Mouse (Mus musculus) megakaryocyte, embryonic 14.5 days (primary cell): ENCODE results near the gene Smad5. TPM values are rescaled to one million over a fixed set of nuclear protein-coding genes. Genes with fewer than 3 reads are reported as not detected.

Source experiments
- H3K27me3 ChIP-seq: replicated peaks from 2 replicates; pipeline ENCODE3; 2012; ENCODE audit warnings: inconsistent platforms
- H3K36me3 ChIP-seq: replicated peaks from 2 replicates; pipeline ENCODE3; 2012; ENCODE audit warnings: low read length, inconsistent platforms, mixed read lengths
- H3K4me1 ChIP-seq: 2 replicates; pipeline ENCODE4 v1.6.1; 2012; ENCODE audit warnings: inconsistent platforms
- H3K4me3 ChIP-seq: replicated peaks from 2 replicates; pipeline ENCODE3; 2012; ENCODE audit warnings: moderate library complexity, mild to moderate bottlenecking, inconsistent platforms
- H3K9me3 ChIP-seq: 2 replicates; pipeline ENCODE4 v1.6.1; 2012; ENCODE audit warnings: inconsistent platforms
- FLI1 ChIP-seq: IDR thresholded peaks from 2 replicates; pipeline ENCODE4 v1.6.1; 2012; ENCODE audit warnings: low read length, inconsistent platforms, mixed read lengths
- GATA1 ChIP-seq: IDR thresholded peaks from 3 replicates; pipeline ENCODE4 v1.6.1; 2012; ENCODE audit warnings: mixed read lengths, low read length, inconsistent platforms, borderline replicate concordance
- polyA plus RNA-seq: library from polyadenylated mRNA; stranded (reverse); fragments of >175 nt; gene quantifications from 2 replicates; pipeline ENCODE4 v1.2.3, GENCODE M21; 2012; ENCODE audit warnings: low replicate concordance; ENCODE audit not compliant: insufficient read depth

The Smad5 gene
- polyA plus RNA-seq, 1 experiment: 0.86 TPM

DNA sequence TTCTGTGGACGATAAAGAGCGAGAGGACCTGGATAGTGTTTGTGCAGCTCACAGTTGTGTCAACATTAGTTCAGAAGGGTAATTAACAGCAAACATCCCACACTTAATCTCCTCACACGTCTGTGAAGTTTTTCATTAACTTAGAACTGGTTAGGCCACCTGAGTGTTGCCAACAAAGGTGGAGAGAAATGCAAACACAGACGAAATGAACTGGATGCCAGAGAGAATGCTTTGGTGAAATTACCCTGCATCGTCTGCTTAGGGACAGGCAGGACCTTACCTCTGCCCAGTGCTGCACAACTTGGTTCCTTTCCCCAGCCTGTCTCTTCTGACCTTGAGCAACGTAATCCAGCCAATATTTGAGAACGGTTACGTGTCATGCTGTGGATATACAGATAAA lies 44.7 kb downstream of the Smad5 start:
- Histone ChIP-seq H3K9me3 (no peaks in the 10 kb centered on the region), H3K4me3 (no peak overlapping the region), H3K36me3 (peaks cover 6% of the 10 kb centered on the region), H3K4me1 (peaks cover 15% of the 10 kb centered on the region), H3K27me3 (peaks cover 45% of the 10 kb centered on the region)
- no peak for TF ChIP-seq FLI1
- TF ChIP-seq GATA1: no peak

DNA sequence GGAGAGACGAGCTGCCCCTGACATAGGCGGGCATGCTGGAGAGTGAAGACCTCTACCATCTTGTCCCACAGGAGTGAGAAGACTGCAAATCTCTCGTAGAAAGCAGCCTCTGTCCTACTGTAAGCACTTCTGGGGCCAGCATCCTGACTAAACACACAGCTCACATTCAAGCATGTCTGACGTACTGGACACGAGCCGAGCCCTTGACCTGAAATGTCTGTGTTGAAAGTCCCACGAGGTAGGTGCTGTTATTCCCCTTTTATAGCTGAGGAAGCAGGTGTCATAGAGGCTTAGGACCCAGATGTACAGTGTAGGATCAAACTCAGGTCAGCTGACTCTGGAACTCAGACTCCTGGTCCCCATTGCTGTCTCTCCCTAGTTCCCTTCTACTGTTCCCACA lies 46.6 kb downstream of the Smad5 start:
- peaks cover 63% of the 10 kb centered on the region for H3K27me3 ChIP-seq
- H3K4me1 ChIP-seq: peaks cover 14% of the 10 kb centered on the region; the same call in 1 of the 2 replicates
- H3K36me3 ChIP-seq: peaks cover under 1% of the 10 kb centered on the region
- no peaks in the 10 kb centered on the region for H3K9me3 ChIP-seq
- TF ChIP-seq GATA1: no peak
- no peak for TF ChIP-seq FLI1
- H3K4me3 ChIP-seq: no peak overlapping the region

DNA sequence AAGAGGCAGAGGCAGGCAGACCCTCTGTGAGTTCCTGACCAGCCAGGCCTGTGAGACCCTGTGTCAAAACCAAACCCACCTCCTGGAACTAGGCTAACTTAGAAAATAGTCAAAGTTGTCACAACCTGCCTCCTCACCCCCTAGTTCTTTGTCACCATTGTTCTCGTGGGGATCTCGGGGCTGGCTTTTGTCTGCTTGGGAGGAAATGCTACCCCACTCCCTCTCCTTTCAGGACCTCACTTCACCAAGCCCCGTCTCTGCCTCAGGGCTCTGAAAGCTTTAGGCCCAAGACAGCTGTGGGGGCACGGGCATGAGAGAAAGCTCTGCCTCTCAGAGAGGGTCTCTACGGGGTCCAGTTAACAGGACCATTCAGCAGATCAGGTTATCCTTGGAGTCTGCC lies 49.0 kb downstream of the Smad5 start:
- H3K36me3 ChIP-seq: no peaks in the 10 kb centered on the region
- H3K9me3 ChIP-seq: no peaks in the 10 kb centered on the region
- H3K4me3 ChIP-seq: no peak overlapping the region
- TF ChIP-seq GATA1 (no peak), FLI1 (no peak)
- H3K27me3 ChIP-seq: peaks cover 84% of the 10 kb centered on the region
- peaks cover 14% of the 10 kb centered on the region; the same call in 1 of the 2 replicates for H3K4me1 ChIP-seq

DNA sequence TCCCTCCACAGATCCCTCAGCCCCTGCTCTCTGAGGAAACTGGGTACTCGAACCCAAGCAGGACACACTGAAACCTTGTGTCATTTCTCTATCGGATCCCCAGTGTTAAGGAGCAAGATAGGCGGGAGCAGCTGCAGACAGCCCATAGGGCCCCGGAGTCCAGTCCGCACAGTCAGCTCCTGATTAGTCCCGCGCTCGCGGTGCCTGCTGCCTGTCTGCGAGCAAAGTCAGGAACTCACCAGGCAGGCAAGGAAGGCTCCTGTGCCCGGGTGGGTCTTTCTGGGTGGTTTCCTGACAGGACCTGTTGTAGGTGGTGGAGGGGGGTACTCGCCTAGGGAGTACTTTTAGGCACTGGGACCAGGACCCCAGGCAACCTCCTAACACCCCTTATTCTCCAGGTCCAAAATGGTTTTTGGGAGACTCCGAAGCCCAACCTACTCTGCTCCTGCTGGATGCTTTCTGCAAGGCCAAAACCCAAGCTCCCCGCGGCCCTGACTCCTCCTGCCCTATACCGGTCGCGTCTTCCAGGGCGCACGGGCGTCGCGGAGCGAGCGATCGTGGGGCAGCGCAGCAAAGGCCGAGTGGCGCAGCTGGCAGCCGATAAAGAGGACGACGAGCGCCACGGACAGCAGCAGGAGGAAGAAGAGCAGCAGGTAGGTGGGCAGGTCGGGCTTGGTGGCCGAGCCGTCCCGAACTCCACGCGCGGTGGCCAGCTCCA lies 49.8 kb downstream of the Smad5 start:
- peaks cover 87% of the 10 kb centered on the region for H3K27me3 ChIP-seq
- no peak for TF ChIP-seq FLI1
- TF ChIP-seq GATA1: no peak
- H3K36me3 ChIP-seq: no peaks in the 10 kb centered on the region
- peak overlapping the region; percentile 69 for H3K4me3 ChIP-seq
- peaks cover 14% of the 10 kb centered on the region; the same call in 1 of the 2 replicates for H3K4me1 ChIP-seq
- no peaks in the 10 kb centered on the region for H3K9me3 ChIP-seq

DNA sequence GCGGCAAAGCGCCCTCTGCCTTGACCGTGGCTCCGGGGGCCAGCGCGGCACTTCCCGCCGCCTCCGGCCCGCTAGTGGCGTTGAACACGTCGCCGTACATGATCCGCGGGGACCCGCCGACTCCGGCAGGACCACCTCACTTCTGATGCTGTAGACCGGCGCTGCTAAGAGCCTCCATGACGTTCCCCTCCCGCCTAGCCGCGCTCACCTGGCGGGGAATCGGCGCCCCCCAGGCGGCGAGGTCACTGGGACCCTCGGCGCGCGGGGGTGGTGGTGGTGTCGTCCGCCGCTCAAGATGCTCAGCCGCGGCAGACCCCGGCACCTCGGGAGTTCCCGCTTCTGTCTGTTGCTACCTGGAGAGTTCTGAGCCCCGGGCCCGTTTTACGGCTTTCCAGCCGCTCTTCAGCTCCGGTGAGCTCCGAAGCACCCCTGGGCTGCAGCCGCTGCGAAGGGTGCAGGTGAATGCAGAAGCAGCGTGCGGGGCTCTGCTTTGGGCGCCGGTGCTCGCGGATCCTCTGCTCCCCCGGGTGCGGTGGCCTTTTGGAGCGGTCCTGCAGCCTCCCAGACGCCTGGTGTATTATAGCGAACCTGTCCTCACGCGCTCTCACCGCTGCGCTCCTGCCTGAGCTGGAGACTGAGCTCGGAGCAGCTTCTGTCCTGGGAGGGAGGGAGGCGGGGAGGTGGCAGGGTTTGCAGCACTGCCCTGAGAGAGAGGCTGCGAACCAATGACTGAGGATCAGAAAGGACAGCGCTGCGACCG lies 50.6 kb downstream of the Smad5 start, which contains the start of gene Gm45623:
Gm45623 (minus strand) TSS at position 636 of the 760 bp plus-strand sequence.
- peaks cover 85% of the 10 kb centered on the region for H3K27me3 ChIP-seq
- peak within 1 kb of the TSS; percentile 69 for H3K4me3 ChIP-seq

DNA sequence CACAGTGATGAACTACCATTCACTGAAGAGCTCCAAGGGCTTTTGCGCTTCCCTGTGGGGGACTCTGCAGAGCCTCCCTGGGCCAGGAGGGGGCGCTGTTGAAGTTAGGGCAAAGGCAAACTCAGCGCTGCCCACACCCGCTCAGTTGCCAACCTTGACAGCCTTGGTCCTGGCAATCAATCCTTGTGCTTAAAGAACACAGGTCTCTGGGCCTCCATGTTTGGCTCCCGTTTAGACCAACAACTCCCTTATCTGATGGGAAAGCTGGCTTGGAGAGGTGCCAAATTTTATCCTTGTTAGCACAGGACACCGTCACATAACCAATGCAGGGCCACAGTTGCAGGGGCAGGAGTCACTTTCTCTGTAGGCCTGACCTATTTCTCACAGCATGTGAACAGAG lies 53.1 kb downstream of the Smad5 start:
- TF ChIP-seq FLI1 (no peak), GATA1 (no peak)
- Histone ChIP-seq H3K9me3 (no peaks in the 10 kb centered on the region), H3K4me1 (peaks cover 19% of the 10 kb centered on the region; the same call in 1 of the 2 replicates), H3K4me3 (no peak overlapping the region), H3K27me3 (peaks cover 75% of the 10 kb centered on the region), H3K36me3 (no peaks in the 10 kb centered on the region)

More for the DNA sequence above, 50.6 kb downstream of the Smad5 start, which contains the start of gene Gm45623:
- no peak for TF ChIP-seq FLI1
- no peak for TF ChIP-seq GATA1
- Histone ChIP-seq H3K9me3 (no peaks in the 10 kb centered on the region), H3K4me1 (peaks cover 15% of the 10 kb centered on the region; the same call in 1 of the 2 replicates), H3K36me3 (no peaks in the 10 kb centered on the region)

DNA sequence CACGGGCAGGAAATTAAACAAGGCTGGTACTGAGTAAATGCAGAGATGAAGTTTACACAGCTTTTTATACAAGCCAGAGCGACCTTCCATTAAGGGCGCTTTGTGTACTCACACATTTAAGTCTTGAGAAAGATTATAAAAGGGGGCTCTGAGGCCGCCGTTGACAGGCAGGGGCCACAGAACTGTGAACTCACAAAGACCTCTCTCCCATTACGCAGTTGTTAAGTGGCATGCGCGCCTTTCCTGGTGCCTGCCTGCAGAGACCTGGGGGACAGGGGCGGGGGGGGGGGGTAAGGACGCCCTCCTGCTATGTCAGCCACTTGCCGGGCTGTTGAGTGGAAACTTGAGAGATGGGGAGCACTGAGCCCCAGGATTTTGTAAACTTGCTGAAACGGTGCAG lies 54.4 kb downstream of the Smad5 start:
- H3K36me3 ChIP-seq: no peaks in the 10 kb centered on the region
- no peak overlapping the region for H3K4me3 ChIP-seq
- peaks cover 19% of the 10 kb centered on the region; the same call in 1 of the 2 replicates for H3K4me1 ChIP-seq
- TF ChIP-seq FLI1 (no peak), GATA1 (no peak)
- H3K9me3 ChIP-seq: no peaks in the 10 kb centered on the region
- peaks cover 73% of the 10 kb centered on the region for H3K27me3 ChIP-seq

DNA sequence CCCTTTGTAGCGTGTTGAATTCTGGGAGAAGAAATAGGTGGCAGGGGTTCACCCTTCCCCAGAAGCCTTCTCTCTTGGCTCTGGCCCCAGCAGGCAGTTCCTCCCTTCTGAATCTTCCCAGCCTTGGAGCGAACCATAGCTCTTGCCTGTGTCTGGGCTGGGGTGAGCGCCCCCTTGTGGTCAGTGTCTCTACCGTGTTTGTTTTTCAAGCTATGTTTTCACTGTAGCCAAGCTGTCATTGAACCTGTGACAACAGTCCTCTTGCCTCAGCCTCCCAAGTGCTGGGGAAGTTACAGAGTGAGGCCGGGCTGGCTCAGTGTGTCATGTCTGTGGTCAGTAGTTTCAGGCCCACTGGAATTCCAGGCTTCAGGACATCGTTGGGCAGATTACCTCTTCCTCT lies 55.7 kb downstream of the Smad5 start:
- Histone ChIP-seq H3K36me3 (no peaks in the 10 kb centered on the region), H3K9me3 (no peaks in the 10 kb centered on the region), H3K4me3 (no peak overlapping the region), H3K4me1 (peaks cover 8% of the 10 kb centered on the region; the same call in 1 of the 2 replicates), H3K27me3 (peaks cover 72% of the 10 kb centered on the region)
- TF ChIP-seq FLI1: no peak
- TF ChIP-seq GATA1: no peak

DNA sequence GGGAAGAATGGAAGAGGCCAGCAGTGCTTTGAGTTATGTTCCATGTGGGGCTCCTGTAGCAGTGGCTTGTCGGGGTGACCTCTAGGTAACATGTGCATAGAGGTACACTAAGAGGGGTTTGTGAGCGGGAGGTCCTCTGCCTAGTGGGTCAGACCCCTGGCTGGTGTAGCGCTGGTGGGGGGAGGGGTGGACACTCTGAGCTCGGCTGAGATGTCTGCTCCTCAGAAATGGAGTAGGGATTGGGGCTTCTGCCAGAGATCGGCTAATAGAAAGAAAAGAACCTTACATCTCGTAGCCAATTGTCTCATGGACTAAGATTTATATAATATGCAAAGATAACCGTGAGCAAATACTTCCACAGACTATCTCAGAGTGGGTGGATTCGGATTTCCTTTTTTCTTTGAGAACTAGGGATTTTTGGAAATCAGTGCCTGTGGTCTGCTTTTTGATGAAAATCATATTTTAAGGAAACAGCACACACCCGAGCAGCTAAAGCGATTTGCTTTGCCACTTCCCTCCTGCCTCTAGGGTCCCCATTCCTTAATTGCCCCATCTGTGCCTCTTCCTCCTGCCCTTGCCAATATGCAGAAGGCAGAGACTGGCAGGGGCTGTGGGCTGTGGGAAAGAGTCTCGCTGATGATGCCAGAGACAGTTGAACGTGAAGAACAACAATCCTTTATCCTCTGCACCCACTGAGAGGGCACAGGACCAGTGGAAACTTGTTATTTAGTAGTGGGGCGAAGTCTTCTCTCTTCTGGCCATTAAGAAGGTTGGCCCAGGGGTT lies 59.8 kb downstream of the Smad5 start:
- H3K27me3 ChIP-seq: peaks cover 68% of the 10 kb centered on the region
- peaks cover 21% of the 10 kb centered on the region for H3K9me3 ChIP-seq
- no peaks in the 10 kb centered on the region for H3K36me3 ChIP-seq
- no peak for TF ChIP-seq GATA1
- TF ChIP-seq FLI1: no peak
- no peak overlapping the region for H3K4me3 ChIP-seq
- H3K4me1 ChIP-seq: peaks cover 16% of the 10 kb centered on the region
